Mouse (Mus musculus): ENCODE data around the gene Tmem59.

Gene Tmem59

GRCm38 (mm10) chr4:107243365-107244333, 65.5 kb downstream of the Tmem59 start:
- no peak for DNase-seq (ENCODE audit: low spot score)

DNA sequence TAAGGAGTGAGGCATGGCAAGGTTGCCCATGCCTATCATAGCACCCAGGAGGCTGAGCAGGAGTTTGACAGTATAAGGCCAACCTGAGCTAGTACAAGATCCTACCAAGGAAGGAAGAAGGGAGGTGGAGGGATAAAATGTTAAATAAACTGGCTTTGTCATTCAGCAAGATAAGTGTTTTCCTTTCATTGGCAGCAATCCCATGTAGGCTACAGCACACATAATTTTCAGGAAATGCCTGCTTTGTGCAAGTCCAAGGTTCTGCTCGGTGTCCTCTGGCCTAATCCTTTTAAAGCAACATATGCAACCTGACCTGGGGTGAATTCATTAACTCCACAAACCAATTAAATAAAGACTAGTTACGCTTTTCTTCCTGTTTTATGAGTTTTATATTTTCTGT, 67.2 kb downstream of the Tmem59 start:
- DNase-seq (ENCODE audit: low spot score): no peak

DNA sequence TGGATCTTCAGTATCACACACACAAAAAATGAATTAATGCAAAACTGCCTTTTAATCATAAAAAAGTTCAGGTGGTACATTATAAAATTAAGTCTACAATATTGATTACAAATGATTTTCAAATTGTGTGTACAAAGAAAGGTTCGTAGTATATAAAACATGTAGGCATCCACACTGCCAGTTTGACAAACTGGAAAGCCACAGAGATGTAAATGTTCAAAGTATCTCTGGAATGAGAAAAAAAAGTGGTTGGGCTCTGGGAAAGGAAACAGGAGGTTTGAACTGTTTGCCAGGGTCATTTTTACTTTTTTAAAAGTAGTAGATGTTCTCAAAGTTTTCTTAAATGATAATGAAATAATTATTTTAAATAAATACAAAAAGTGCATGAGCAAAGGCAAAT, 67.8 kb downstream of the Tmem59 start:
- no peak for DNase-seq (ENCODE audit: low spot score)

GRCm38 (mm10) chr4:107247110-107247509, 68.9 kb downstream of the Tmem59 start:
- DNase-seq (ENCODE audit: low spot score): no peak

GRCm38 (mm10) chr4:107248061-107248460, 69.9 kb downstream of the Tmem59 start:
- DNase-seq (ENCODE audit: low spot score): no peak

DNA sequence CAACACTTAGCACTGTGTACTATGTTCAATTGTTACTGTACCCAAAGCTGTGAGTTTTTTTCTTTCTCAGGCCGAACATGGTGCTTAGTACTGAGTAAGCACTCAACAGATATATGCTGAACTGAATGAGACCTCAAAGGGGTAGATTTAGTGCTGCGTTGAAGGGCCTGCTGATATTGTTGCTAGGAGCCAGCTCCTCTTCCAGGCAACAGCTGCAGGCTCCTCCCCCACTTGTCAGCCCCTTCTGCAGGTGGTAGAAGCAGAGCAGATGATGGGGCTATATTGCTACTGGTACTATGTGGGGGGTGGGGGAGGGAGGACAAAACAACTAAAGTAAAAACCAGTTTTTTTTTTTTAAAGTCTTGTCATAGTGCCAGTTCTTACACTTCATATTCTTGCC, 71.3 kb downstream of the Tmem59 start:
- DNase-seq (ENCODE audit: low spot score): no peak

DNA sequence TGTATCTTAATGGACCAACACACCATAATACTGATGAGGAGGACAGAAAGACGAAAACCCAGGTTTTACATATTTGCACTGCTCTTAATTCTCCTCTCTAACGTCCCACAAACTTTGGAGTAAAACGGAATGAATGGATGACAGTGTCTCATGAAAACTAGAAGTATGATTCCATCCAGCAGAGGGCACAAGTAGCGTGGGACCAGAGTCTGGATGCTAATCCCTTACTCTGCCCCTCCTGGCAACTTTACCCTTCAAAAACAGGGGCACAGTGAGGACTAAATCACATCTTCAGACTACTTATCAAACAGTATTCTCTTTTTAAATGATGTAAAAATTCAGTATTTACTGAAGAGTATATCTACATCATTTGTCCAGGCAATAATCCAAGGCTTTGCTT, 72.3 kb downstream of the Tmem59 start:
- DNase-seq (ENCODE audit: low spot score): no peak
